Mouse (Mus musculus): Measurements from ENCODE around the gene Ano10. TPM values are rescaled to one million over a fixed set of nuclear protein-coding genes. Genes with fewer than 3 reads are reported as not detected.
"Not testable (repeated sequence)": the region's sequence is repeated elsewhere in the genome, so short reads cannot be mapped to it uniquely, and the experiment has no call there.

Ano10 gene
- 29.9 and 31.1 TPM in 2 replicates for polyA plus RNA-seq (2016; fragmentation: Nextera tagmentation; extraction: Ambion mirVana)

DNA sequence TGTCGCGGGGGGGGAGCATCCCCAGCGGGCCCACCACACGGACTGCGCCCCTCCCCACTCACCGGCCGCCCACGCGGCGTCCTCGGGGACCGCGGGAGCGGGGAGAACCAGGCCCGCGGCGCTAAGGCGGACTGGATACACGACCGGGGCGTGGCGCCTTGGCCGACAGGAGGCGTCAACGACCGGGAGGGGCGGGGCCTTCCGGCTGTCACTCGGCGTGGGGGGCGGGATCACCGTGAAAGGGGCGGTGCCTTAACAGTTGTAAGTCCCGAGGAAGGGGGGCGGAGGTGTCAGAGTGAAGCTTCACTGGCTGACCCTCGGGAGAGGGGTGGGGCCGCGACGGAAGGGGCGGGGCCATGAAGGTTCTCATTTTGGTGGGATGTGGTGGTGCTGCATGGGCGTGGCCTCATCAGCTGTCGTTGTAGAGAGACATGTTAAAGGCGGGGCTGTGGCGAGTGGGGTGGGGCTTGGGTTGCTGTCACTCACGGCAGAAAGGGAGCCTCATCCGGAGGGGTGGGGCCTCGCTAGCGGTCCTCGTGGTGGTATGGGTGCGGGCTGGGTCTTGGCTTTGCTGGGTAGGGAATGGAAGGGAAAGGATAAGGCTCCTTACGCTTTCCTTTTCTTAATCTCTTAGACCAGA is at the start of gene Ano10:
Gene Ano10, minus strand, starts transcription at position 182 of the 640 bp plus-strand sequence.
- Histone ChIP-seq H3K27ac (peak within 1 kb of the TSS; percentile 92), H3K4me3 (peak within 1 kb of the TSS; percentile 86), H3K27me3 (ENCODE audit: poor library complexity, severe bottlenecking) (no peaks in the 10 kb centered on the region), H3K9me3 (no peaks in the 10 kb centered on the region), H3K4me1 (peaks cover 20% of the 10 kb centered on the region), H3K36me3 (replicated peaks) (no peaks in the 10 kb centered on the region)
- DNase-seq (ENCODE audit: extremely low spot score, low spot score): peak; percentile 100
- WGBS: under 1% methylated on average over 50 of the region's 51 CpGs

DNA sequence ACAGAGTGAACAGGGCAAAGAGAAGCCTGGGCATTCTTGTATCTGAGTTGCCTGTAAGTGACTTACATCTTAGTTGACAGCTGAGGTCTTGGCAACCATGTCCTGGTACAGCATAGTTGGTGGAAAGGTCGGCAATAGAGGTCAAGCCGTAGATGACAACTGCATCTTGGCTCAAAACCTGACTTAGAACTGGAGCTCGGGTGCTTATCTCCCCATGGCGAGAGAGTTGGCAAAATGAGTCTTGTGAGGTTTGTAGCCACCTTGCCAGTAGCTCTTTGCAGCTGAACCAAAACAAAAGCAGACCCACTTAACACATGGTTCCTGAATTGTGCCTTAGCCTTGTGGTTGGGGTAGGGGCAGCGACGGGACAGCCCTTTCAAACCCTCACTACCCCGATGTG is 49.2 kb upstream of the Ano10 start:
- H3K9me3 ChIP-seq: no peaks in the 10 kb centered on the region

DNA sequence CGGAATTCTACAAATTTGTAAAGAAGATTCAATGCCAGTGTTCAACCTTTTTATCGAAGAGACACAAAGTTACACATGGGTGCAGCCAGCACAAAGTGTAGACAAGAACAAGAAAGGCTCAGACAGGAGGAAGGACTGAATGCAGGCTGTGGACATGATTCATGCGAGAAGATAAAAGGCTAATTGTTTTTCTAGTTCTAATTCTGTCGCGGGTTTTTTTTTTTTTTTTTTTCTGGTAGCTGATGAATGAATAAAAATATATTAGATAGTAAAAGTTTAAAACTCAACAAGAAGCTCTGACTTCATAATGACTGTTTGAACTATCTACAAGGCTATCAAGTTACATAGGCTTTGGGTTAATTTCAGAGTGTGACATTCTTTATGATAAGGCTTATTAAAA is 45.7 kb upstream of the Ano10 start:
- Histone ChIP-seq H3K27ac (no peak overlapping the region), H3K4me1 (no peaks in the 10 kb centered on the region), H3K27me3 (ENCODE audit: poor library complexity, severe bottlenecking) (no peaks in the 10 kb centered on the region), H3K9me3 (no peaks in the 10 kb centered on the region), H3K36me3 (replicated peaks) (no peaks in the 10 kb centered on the region), H3K4me3 (no peak overlapping the region)
- no peak for DNase-seq (ENCODE audit: extremely low spot score, low spot score)
- 71% methylated on average over 5 of the region's 5 CpGs for WGBS

More for the DNA sequence above, 49.2 kb upstream of the Ano10 start:
- Histone ChIP-seq H3K27ac (no peak overlapping the region), H3K4me3 (no peak overlapping the region), H3K36me3 (replicated peaks) (no peaks in the 10 kb centered on the region), H3K4me1 (no peaks in the 10 kb centered on the region), H3K27me3 (ENCODE audit: poor library complexity, severe bottlenecking) (no peaks in the 10 kb centered on the region)
- no peak for DNase-seq (ENCODE audit: extremely low spot score, low spot score)
- 94% methylated on average over 7 of the region's 7 CpGs for WGBS

DNA sequence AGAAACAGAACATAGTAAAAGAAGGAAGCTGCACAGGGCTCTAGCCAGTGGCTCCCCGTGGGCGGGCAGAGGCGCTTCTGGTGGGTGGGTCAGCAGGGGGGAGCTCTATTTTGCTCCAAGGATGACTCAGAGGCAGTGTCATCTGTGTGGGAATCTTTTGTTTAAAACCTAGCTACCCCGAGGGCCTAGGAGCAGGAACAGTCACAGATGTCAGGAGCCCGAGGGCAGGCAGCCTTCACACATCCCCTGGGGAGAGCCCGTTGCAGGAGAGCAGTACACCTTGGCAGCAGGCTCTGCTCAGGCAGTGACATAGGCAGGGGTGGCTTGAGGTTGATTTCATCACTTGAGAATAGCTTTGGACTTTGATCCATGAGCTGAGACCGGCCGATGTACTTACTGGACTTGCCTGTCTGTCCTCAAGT is 43.3 kb upstream of the Ano10 start:
- H3K27ac ChIP-seq: no peak overlapping the region
- WGBS: 61% methylated on average over 8 of the region's 8 CpGs
- H3K36me3 ChIP-seq (replicated peaks): no peaks in the 10 kb centered on the region
- no peak overlapping the region for H3K4me3 ChIP-seq
- DNase-seq (ENCODE audit: extremely low spot score, low spot score): no peak
- H3K4me1 ChIP-seq: no peaks in the 10 kb centered on the region
- H3K27me3 ChIP-seq (ENCODE audit: poor library complexity, severe bottlenecking): no peaks in the 10 kb centered on the region
- H3K9me3 ChIP-seq: no peaks in the 10 kb centered on the region

DNA sequence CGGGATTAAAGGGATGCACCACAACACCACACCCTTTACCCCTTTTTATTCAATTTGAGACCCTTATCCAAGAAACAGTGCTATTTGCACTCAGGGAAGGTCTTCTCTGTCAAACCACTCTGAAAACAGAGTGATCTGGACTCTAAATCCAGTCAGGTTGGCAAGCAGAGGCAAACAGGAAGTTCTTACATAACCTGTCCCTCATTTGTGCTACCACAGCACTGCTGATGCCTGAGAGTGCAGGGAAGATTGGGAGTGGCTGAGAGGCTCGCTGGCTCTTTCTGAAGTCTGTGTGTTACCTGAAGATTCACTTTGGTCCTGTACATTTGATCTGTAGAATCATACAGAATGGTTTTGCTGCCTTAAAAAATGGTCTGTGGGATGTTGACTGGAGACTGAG is 42.5 kb upstream of the Ano10 start:
- WGBS: 73% methylated on average over 2 of the region's 2 CpGs
- Histone ChIP-seq H3K36me3 (replicated peaks) (no peaks in the 10 kb centered on the region), H3K9me3 (no peaks in the 10 kb centered on the region), H3K27ac (no peak overlapping the region), H3K4me1 (no peaks in the 10 kb centered on the region), H3K4me3 (no peak overlapping the region), H3K27me3 (ENCODE audit: poor library complexity, severe bottlenecking) (no peaks in the 10 kb centered on the region)
- no peak for DNase-seq (ENCODE audit: extremely low spot score, low spot score)

DNA sequence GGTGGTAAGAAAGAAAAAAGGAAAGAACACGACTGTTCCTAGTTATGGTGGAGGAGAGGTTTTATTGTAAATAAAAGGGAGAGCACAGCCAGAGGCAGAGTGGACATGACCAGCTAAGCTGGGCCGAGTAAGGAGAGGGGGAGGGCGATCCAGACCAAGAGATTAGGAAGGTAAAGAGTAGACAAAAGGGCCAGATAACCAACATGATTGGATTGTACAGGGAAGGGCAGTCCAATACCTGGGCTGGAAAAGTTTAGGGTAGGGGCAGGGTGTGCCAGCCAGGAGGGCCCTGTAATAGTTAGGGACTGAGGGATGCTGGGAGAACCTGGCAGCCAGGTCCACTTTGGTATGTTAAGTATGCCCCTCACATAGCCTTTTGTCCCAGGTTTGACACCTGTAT is 34.0 kb upstream of the Ano10 start:
- 68% methylated on average over 3 of the region's 3 CpGs for WGBS
- Histone ChIP-seq H3K4me3 (no peak overlapping the region), H3K9me3 (no peaks in the 10 kb centered on the region), H3K27ac (no peak overlapping the region), H3K4me1 (no peaks in the 10 kb centered on the region), H3K27me3 (ENCODE audit: poor library complexity, severe bottlenecking) (no peaks in the 10 kb centered on the region), H3K36me3 (replicated peaks) (no peaks in the 10 kb centered on the region)
- DNase-seq (ENCODE audit: extremely low spot score, low spot score): no peak

DNA sequence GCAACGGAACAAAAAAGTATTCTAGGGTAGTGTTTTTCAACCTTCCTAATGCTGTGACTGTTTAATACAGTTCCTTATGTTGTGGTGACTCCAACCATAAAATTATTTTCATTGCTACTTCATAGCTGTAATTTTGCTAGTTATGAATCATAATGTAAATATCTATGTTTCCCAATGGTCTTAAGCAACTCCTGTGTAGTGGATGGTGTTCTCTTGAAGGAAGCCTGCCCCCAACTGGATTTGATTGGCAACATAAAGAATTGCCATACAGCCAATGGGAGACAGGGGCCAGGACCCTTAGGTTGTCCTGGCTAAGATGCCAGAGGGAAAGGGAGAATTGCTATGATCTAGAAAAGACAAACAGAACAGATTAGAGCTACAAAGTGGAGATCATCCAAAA is 31.8 kb upstream of the Ano10 start:
- WGBS: 92% methylated on average over 1 of the region's 1 CpGs
- Histone ChIP-seq H3K27me3 (ENCODE audit: poor library complexity, severe bottlenecking) (no peaks in the 10 kb centered on the region), H3K4me1 (no peaks in the 10 kb centered on the region), H3K36me3 (replicated peaks) (no peaks in the 10 kb centered on the region), H3K27ac (no peak overlapping the region), H3K4me3 (no peak overlapping the region), H3K9me3 (no peaks in the 10 kb centered on the region)
- DNase-seq (ENCODE audit: extremely low spot score, low spot score): no peak

DNA sequence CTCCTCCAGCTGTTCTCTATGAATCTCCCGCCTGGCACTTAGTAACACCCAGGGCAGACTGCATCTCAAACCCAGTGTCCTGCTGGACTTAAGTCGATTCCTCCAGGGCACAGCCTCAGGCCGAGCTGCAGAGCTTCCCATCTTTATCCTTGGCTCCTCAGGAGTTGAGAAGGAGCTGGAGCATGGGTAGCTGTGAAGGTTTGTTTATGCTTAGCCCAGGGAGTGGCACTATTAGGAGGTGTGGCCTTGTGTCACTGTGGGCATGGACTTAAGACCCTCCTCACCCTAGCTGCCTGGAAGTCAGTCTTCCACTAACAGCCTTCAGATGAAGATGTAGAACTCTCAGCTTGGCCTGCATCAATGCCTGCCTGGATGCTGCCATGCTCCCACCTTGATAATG is 28.1 kb upstream of the Ano10 start:
- no peak for DNase-seq (ENCODE audit: extremely low spot score, low spot score)
- H3K36me3 ChIP-seq (replicated peaks): no peaks in the 10 kb centered on the region
- H3K27me3 ChIP-seq (ENCODE audit: poor library complexity, severe bottlenecking): peaks cover 9% of the 10 kb centered on the region
- H3K9me3 ChIP-seq: no peaks in the 10 kb centered on the region
- no peak overlapping the region for H3K4me3 ChIP-seq
- WGBS: 76% methylated on average over 3 of the region's 3 CpGs
- no peak overlapping the region for H3K27ac ChIP-seq
- no peaks in the 10 kb centered on the region for H3K4me1 ChIP-seq

DNA sequence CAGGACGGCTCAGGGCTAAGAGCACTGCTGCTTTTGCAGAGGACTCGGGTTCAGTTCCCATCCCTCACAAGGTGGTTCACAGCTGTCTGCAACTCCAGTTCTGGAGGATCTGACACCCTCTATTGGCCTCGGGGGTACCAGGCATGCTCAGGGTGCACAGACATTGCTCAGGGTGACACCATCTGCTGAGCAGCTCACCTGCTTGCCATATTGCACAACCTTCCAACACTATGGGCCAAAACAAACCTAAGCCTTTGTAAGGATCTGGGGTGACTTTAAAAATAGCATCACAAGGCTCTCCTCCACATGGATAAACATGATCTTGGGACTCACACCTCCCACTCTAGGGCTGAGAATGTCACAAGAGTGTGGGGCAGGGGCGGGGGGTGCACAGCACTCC is 26.4 kb upstream of the Ano10 start:
- no peak overlapping the region for H3K27ac ChIP-seq
- DNase-seq (ENCODE audit: extremely low spot score, low spot score): no peak
- H3K4me3 ChIP-seq: no peak overlapping the region
- H3K4me1 ChIP-seq: peaks cover 5% of the 10 kb centered on the region
- H3K36me3 ChIP-seq (replicated peaks): no peaks in the 10 kb centered on the region
- no peaks in the 10 kb centered on the region for H3K9me3 ChIP-seq
- 92% methylated on average over 4 of the region's 4 CpGs for WGBS
- H3K27me3 ChIP-seq (ENCODE audit: poor library complexity, severe bottlenecking): peaks cover 11% of the 10 kb centered on the region

DNA sequence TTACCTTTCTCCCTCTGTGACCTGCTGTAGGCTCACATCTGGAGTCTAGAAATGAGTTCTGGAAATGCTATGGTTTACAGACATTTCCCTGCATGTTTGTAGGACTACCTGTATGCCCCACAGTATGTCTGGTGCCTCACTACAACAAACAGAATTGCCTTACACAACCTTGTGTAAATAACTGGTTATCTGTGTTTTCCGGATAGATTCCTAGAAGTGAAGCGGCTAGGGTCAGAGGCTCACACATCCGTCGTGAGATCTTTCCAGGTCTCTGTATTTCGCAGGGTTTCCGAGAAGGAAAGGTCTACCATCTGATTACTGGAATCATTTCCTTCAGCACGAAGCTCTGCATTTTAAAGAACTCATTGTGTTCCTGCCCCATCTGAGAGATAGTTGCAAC is 22.3 kb upstream of the Ano10 start:
- no peak for DNase-seq (ENCODE audit: extremely low spot score, low spot score)
- Histone ChIP-seq H3K4me3 (no peak overlapping the region), H3K27ac (no peak overlapping the region), H3K4me1 (peaks cover 18% of the 10 kb centered on the region), H3K9me3 (no peaks in the 10 kb centered on the region), H3K27me3 (ENCODE audit: poor library complexity, severe bottlenecking) (peaks cover 17% of the 10 kb centered on the region), H3K36me3 (replicated peaks) (no peaks in the 10 kb centered on the region)
- WGBS: 92% methylated on average over 7 of the region's 7 CpGs

DNA sequence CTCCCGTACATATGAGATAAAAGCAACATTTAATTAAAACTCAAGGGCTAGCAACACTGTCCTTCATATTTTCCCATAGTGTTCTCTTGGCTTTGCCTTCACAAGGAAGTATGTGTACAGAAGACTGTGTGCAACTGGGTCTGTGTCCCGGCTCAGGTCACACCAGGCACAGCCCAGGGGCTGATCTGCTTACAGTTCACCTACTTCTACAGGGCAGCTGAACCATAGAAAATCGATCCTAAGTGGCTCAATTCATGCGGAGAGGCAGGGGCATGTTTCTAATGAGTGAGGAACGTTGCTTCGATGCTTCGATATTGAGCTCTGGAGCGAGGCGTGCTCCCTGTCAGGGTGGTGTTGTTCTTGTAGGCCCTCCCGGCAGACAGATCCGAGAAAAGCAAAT is 21.3 kb upstream of the Ano10 start:
- no peak overlapping the region for H3K27ac ChIP-seq
- no peak overlapping the region for H3K4me3 ChIP-seq
- WGBS: 54% methylated on average over 11 of the region's 11 CpGs

DNA sequence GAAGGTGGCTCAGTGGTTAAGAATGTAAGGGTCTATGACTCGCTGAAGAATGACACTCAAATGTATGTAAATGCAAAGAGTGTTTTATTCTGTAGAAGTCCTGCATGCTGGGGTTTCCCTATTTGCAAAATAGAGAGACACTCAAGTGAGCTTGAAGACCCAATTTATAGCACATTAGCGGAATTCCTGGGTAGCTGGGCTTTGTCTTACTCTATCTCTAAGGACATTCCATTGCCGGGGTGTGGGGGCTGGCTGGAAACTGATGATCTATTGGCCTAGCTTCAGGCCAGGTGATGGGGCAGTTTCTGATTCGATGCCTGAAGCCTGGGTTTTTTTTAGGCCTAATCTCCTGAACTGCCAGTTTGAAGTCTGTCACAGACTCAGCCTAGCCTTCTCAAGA is 20.7 kb upstream of the Ano10 start:
- no peaks in the 10 kb centered on the region for H3K9me3 ChIP-seq
- H3K4me1 ChIP-seq: peaks cover 26% of the 10 kb centered on the region
- H3K27ac ChIP-seq: no peak overlapping the region
- DNase-seq (ENCODE audit: extremely low spot score, low spot score): no peak
- H3K27me3 ChIP-seq (ENCODE audit: poor library complexity, severe bottlenecking): peaks cover 17% of the 10 kb centered on the region
- WGBS: 65% methylated on average over 4 of the region's 4 CpGs
- no peaks in the 10 kb centered on the region for H3K36me3 ChIP-seq (replicated peaks)
- no peak overlapping the region for H3K4me3 ChIP-seq

More for the DNA sequence above, 21.3 kb upstream of the Ano10 start:
- Histone ChIP-seq H3K9me3 (no peaks in the 10 kb centered on the region), H3K4me1 (peaks cover 26% of the 10 kb centered on the region), H3K27me3 (ENCODE audit: poor library complexity, severe bottlenecking) (peaks cover 17% of the 10 kb centered on the region), H3K36me3 (replicated peaks) (no peaks in the 10 kb centered on the region)
- DNase-seq (ENCODE audit: extremely low spot score, low spot score): no peak

DNA sequence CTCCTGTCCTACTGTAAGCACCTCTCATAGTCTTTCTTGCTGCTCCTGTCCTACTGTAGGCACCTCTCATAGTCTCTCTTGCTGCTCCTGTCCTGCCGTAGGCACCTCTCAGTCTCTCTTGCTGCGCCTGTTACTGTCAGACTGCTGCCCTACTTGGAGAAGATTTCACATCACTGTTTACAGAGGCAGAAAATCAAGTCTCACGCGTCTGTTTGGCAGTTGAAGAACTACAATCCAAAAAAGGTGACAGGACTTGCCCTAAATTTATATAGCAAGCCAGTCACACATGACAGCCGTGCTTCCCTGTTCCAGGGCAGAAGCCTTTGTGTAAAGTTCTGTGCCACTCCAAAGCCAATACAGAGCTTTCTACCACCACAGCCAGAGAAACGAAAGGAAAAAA is 20.2 kb upstream of the Ano10 start:
- H3K36me3 ChIP-seq (replicated peaks): no peaks in the 10 kb centered on the region
- 87% methylated on average over 6 of the region's 6 CpGs for WGBS
- no peak overlapping the region for H3K4me3 ChIP-seq
- H3K9me3 ChIP-seq: no peaks in the 10 kb centered on the region
- peaks cover 29% of the 10 kb centered on the region for H3K4me1 ChIP-seq
- H3K27ac ChIP-seq: no peak overlapping the region
- DNase-seq (ENCODE audit: extremely low spot score, low spot score): no peak
- H3K27me3 ChIP-seq (ENCODE audit: poor library complexity, severe bottlenecking): peaks cover 17% of the 10 kb centered on the region

DNA sequence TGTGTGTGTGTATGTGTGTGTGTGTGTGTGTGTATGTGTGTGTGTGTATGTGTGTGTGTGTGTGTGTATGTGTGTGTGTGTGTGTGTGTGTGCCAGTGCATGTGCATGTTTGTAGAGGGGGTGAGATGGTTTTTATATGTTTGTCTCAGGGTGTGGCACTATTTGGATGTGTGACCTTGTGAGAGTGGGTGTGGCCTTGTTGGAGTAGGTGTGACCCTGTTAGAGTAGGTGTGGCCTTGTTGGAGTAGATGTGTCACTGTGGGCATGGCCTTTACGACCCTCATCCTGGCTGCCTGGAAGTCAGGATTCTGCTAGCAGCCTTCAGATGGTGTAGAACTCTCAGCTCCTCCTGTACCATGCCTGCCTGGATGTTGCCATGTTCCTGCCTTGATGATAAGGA is 18.9 kb upstream of the Ano10 start:
- H3K4me3 ChIP-seq; DNase-seq (ENCODE audit: extremely low spot score, low spot score); H3K27ac ChIP-seq; H3K36me3 ChIP-seq (replicated peaks); H3K9me3 ChIP-seq: not testable (repeated sequence)
- peaks cover 14% of the 10 kb centered on the region for H3K27me3 ChIP-seq (ENCODE audit: poor library complexity, severe bottlenecking)
- H3K4me1 ChIP-seq: peaks cover 31% of the 10 kb centered on the region
- 71% methylated on average over 1 of the region's 1 CpGs for WGBS

Data from forebrain, embryonic 10.5 days (tissue).